Mouse (Mus musculus) CD4-positive helper T cell, adult 2 months (primary cell): ENCODE data around the gene Tmem91.

ENCODE experiments used
- DNase-seq: peaks from one replicate; pipeline ENCODE4 v3.0.0-alpha.2; 2012; ENCODE audit warnings: low read depth, missing footprints, low spot score

Gene Tmem91

DNA sequence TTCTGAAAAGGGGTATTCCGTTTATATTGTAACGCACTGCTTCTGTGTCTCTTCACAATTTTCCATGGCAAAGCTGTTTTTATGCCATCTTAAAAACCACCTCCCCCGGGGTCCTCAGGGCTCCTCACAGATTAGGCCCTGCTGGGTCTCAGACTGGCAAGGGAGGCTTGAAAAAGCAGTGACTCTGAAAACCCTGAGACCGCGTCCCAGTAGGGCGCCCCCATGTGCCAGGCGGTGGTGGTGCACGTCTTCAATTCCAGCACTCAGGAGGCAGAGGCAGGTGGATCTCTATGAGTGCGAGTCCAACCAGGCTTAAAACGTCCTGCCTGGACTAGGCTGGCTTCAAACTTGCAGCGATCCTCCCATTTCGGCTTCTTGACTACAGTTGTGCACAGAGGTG, 25.8 kb upstream of the Tmem91 start:
- no peak for DNase-seq

DNA sequence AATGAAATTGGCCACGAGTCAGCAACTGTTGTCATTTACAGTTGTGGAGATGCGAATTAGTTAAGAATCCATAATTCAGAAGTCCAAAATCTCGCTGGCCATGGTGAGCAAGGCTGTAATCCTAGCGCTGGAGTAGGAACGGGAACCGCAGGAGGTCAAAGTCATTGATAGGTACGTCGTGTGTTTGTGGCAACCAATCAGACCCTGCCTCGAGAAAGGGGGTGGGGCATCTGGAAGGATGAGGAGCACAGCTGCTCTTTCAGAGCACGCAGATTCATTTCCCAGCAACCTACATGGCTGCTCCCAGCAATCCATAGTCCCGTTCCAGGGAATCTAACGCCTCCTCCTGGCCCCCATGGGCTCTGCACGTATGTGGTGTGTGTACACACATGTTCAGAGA, 24.9 kb upstream of the Tmem91 start:
- DNase-seq, result no peak

DNA sequence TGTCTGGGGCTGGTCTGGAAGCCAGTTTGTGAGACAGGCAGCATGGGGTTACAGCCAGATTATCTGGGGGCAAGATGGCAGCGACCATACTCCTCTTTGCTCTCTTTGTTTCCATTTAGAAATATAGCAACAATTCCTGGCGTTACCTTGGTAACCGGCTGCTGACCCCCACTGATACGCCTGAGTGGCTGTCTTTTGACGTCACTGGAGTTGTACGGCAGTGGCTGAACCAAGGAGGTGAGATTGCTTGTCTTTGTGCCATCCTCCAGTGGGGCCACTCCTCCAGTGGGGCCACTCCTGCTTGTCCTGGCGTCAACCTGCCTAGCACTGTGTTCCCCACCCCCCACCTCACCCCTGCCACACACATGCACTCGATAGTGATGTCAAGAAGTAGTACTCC, 19.1 kb upstream of the Tmem91 start:
- DNase-seq, result no peak

DNA sequence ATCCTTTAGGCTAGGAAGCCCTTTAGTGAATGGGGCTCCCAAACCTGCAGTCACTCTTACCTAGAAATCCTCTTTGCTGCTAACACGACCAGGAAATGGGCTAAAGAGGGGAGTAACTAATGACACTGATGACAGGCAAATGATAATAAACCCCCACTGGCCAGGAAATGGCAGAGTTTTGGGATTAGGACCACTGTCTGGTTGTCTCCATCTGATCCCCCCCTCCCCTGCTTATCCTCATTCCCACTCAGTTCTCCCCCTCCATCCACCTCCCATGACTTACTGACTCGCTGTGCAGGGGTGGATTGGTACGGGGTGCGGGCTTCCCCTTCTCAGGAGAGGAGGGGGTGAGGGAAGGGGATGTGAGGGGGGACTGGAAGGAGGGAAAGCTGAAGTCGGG, 15.1 kb upstream of the Tmem91 start:
- DNase-seq, result no peak

DNA sequence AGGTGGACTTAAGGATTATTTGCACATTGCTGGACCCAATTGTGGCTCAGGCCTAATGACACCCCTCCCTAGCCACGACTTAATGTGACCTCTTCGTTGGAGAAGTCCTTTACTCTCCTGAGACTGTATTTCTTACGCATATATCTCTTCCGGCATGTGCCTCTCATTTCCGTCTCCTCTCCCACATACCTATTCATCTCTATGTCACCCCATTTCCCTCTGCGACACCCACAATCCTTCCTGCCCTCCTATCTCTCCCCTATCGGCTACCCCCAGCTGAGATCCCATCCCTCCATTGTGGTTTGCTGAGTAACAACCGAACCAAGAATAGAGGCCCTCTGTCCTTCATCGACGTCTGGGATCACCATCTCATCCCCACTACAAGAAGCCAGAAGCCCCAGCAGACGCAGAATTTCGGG, 14.6 kb upstream of the Tmem91 start:
- peak; percentile 88 for DNase-seq

DNA sequence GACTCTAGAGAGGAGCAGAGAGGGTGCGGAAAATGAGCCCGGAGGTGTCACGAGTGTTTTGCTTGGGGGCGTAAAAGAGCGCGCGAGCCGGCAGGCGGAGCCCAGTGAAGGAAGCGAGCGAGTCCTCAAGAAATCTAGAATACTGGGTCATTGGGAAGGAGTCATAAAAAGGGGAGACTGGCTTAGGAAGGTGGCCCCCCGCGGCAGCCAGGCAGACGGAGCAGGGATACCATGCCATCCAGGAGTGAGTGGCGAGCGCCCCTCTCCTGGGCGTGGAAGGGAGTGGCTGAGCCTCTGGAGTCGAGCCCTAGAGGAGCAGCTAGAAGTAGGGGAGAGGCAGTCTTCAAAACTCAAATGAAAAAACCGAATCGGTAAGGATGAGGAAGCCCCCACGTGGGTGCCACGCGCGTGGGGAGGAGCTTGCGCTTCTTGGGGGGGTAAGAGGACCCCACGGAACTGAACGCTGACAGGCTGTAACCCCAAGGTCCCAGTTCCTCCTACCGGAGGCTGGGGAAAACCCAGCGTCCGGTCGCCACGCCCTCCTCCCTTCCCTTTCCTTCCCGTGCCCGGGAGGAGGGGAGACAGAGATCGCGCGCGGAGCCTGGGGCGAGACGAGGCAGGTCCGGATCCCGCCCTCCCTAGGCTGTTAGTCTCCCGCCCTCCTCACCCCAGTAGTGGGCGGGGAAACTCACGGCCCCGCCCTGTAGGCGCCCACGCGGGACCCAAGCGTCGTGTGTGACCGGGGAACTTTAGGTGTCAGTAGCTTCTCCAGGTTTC, 14.0 kb upstream of the Tmem91 start:
- peak; percentile 94 for DNase-seq

DNA sequence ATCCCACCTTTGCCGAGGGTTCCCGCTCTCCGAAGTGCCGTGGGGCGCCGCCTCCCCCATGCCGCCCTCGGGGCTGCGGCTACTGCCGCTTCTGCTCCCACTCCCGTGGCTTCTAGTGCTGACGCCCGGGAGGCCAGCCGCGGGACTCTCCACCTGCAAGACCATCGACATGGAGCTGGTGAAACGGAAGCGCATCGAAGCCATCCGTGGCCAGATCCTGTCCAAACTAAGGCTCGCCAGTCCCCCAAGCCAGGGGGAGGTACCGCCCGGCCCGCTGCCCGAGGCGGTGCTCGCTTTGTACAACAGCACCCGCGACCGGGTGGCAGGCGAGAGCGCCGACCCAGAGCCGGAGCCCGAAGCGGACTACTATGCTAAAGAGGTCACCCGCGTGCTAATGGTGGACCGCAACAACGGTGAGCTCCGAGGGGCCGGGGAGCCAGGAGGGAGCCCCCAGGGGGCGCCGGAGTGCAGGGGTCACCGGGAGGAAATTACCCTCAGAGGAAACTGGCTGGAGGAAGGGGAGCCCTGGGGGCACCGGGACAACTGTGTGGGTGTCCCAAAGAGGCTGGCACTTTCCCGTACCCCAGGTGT, 12.9 kb upstream of the Tmem91 start:
- DNase-seq, result peak; percentile 64

DNA sequence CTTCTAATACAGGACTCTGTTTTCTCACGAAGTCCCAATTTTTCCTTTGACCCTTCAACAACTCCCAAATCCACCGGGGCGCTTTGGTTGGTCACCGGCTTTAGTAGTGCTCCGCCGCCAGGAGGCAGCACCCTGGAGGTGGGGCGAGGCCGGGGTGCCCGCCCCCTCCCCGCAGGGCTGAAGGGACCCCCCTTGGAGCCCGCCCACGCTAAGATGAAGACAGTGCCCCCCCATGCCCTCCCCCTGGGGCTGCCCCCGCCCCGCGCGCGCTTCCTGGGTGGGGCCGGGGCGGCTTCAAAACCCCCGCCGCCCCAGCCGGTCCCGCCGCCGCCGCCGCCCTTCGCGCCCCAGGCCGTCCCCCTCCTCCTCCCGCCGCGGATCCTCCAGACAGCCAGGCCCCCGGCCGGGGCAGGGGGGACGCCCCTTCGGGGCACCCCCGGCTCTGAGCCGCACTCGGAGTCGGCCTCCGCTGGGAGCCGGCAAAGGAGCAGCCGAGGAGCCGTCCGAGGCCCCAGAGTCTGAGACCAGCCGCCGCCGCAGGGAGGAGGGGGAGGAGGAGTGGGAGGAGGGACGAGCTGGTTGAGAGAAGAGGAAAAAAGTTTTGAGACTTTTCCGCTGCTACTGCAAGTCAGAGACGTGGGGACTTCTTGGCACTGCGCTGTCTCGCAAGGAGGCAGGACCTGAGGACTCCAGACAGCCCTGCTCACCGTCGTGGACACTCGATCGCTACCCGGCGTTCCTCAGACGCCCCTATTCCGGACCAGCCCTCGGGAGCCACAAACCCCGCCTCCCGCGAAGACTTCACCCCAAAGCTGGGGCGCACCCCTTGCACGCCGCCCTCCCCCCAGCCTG, 11.9 kb upstream of the Tmem91 start, which contains the start of gene Tgfb1:
Tgfb1 (plus strand) TSS at position 323 of the 852 bp plus-strand sequence.
- peak; percentile 94 for DNase-seq

DNA sequence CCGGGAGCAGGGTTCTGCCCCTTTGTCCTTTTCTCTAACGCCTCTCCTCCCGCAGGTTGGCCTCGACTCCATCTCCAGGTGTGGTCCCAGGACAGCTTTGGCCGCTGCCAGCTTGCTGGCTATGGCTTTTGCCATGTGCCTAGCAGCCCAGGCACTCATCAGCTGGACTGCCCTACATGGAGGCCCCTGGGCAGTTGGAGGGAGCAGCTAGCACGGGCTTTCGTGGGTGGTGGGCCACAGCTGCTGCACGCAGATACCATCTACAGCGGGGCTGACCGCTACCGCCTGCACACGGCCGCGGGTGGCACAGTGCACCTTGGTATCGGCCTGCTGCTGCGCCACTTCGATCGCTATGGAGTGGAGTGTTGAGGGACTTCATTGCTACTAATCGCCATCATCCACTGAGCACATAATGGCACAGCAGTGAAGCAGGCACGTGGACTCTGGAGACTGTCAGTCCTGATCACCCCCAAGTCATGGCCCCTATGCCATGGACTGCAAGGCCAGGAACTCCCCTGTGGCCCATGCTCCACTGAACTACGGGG, 11.0 kb upstream of the Tmem91 start:
- no peak for DNase-seq

DNA sequence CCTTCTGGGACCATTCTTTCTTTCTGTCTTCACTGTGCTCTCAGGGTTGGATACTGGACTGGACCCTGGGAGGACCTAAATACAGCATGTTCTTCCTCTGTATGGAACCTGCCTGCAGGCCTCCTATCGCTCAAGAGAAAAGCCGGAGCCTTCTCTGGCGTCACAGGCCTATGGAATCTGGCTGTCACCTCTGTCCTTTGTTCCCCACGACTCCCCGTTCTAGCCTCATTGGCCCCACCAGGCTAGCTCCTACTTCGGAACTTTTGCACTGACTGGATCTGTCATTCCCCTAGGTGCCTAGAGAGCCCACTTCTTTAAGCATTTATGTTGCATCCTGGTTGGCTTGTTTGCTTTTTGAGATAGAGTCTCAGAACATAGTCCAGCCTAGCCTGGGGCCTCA, 9.7 kb upstream of the Tmem91 start:
- no peak for DNase-seq

DNA sequence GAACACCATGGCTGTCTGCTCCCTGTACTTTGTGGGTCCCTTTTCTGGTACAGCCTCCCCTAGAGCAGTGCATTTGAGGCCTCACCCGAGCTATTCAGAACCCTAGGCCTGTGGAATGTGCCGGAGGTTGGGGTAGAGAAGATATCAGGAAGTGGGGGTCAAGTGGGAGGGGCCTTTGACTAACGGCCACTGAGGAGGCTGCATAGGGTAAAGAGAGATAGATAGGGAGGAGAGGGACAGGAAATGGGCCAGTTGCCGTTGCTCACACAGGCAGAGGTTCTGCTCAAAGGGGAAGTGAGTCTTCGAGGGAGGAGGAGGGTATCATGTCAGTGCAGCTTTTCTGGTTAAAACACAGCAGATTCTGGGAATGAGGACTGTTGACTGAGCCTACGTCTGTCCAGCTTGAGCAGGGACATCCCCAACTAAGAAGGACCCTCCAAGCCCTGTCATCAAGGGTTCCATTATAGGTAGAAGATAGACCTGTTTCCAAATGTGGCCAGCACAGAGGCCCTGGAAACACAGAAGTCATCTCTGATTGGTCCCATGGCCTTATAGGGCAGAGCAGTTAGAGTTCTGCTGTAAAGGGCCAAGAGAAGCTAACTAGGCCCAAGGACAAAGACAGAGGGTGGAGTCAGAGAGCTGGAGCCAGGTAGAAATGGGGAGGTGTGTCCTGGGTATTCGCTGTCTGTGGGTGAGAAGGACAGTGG, 8.7 kb upstream of the Tmem91 start:
- DNase-seq, result peak; percentile 80

DNA sequence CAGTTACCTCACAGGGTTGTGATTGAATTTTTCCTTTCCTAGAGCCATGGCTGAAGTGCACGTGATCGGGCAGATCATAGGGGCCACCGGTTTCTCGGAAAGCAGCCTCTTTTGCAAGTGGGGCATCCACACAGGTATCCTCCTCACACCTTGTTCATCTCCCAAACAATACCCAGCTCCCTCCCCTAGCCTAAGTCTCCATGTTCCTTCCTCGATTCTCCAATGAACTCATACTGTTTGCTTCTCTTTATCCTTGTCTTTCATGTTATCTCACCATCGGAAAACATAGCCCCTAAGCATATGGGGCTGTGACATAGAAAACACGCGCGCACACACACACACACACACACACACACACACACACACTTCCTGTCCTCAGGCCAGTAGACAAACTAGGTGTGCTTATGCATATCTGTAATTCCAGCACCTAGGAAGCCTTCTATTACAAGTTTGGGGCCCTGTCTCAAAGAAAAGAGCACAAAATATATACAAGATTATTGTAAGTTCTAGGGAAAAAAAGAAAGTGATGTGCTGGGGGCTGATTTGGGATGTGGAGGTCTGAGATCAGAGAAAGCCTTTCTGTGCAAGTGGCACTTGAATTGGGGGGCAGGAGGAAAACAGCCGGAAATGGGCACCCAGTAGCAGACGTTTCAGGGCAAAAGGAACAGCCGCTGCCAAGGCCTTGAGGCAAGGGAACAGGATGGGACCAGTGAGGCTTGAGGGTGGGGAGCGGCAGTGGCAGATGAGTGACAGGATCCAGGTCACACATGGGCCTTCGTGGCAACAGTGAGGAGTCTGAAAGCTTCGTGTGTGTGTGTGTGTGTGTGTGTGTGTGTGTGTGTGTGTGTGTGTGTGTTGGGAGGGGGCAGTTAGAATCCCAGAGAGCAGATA, 6.6 kb upstream of the Tmem91 start:
- DNase-seq, result peak; percentile 75

DNA sequence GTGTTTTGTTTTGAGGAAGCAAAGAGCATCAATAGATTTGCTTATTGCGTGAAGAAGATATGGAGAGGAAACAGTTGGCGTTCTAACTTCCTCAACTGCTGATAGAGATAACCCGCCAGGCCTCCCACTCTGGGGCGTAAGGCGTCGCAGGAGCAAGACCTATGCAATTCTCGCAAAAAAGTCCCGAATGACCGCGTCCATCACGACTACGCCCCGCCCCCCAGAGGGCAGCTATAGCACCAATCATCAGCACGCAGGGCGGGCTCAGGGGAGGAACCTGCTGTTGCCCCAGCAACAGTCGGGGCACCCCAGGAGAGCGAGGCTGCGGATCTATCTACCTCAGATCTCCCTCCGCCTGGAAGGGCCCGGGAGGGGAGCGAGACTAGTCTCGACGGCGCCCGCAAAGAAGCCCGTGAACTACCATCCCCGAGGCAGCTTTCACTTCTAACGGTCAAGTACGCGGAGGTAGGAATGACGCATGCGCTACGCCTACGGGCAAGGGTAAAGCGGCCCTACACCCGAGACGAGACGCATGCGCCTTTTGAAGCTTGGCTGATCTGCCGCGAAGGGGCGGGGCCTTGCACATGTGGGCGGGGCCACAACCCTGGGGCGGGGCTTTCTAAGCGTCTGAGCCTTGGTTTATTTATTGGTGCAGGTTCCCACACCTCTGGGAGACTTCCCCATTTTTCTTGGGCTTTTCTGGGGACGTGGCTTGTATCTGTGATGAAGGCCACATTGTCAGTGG, 5.7 kb upstream of the Tmem91 start, which contains the start of gene B9d2:
B9d2 (plus strand) TSS at position 267 of the 745 bp plus-strand sequence.
- DNase-seq, result peak; percentile 98

DNA sequence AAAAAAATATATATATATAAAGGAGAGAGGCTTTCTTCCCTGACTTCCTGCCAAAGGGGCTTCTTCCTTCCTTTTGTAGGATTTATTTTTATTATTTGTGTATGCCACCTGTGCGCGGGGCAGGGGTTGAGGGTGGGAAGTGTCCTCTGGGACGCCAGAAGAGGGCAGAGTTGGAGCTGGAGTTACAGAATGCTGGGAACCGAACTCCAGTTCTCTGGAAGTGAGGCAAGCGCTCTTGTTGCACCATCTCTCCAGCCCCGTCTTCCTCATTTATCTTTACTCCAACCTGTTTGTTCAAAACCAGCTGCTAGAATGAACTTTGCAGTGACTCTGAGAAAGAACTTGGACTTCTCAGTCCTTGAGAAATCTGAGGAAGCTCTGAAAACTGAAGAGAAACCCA, 5.0 kb upstream of the Tmem91 start:
- no peak for DNase-seq

DNA sequence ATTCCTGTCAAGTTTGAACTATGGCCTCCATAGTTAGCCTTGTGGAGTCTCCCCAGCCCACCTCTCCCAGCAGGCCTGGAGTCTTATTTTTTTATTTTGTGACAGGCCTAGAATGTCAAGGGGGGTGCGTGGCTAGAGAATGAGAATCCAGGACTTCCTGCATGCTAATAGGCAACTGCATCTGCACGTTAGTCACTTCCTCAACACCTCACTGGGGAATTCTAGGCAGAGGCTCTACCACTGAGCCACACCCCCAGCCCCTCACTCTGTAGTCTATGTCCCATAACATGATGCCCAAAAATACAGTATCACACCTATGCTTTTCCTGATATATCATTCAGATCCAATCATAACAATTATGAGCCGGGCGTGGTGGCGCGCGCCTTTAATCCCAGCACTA, 2.0 kb upstream of the Tmem91 start:
- no peak for DNase-seq

DNA sequence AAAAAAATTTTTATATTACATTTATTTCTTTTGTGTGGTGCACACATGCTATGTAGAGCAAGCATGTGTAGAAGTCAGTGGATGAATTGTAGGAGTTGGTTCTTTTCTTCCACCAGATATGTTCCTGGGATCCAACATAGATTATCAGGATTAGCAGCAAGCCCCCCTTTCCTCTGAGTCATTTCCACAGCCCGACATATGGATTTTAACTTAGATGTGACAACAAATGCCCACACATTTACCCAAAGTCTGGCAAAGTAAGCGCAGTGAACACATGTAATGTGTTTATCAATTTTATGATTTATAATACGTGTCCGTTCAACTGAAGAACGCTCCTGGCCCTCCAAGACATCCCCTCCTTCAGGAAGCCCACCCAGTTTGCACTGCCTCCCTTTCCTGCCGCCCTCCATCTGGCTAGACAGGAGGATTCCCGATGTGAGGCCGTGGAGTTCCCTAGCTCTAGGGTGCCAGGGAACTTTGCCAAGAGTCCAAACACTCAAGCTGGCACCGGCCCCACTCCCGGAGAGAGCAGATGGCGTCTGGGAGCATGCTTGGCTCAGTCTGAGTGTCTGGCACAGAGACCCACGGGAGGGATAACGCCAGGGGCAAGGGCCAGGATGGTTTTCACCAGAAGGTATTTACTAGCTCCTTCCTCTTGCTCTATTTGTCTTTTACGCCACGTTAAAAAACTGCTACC, 1.3 kb upstream of the Tmem91 start:
- no peak for DNase-seq

DNA sequence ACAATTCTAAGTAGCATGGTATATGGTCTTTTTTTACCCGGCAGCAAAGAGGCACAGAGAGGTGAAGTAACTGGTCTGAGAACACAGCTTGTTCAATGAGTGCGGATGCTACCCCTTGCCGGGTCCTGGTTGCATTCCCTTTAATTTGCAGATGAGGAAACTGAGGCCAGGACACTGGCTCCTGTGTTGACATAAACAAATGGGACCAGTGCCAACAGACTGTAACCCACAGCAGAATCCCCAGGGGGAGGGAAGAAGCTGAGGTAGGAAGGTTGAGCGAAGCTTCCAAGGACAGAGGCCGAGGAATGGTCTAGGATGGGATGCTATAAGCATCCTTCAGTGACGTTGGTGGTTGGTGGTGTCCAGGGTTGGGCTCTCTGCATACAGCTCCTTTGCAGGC, 439 bp upstream of the Tmem91 start:
- no peak for DNase-seq

DNA sequence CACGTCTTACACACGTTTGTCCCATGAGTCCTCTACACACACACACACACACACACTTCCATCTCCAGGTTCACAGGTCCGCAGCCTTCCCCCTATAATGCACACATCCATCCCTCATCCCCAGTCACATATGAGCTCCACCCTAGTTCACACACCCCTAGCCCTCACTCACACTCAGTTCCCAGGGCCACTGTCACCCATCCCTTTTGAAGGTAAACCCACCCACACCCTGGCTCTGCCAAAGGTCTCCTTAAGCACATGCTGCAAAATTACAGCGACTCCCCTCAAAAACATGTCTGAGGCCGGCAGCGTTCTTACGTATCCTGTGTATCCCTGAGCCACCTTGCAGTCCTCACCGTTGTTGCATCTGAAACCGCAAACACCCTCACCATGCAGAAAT, 669 bp downstream of the Tmem91 start:
- no peak for DNase-seq

DNA sequence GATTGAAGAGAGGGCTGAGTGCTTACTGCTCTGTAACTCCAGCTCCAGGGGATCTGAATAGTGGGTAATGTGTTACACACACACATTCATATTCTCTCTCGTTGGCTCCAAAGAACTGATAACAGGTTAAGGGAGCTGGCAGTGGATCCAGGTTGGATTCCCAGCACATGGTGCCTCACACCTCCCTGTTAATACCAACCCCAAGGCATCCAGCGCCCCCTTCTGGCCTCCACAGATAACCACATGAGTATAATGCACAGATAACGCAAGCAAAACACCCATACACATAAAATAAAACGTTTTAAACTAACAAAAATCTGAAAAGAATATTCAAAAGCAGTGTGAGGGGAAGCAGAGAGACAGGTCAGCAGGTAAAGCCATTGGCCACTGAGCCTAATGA, 2.5 kb downstream of the Tmem91 start:
- no peak for DNase-seq
